Mouse (Mus musculus) c-Kit-positive CD71-negative TER-119-negative erythroid progenitor cells, embryonic 14.5 days (primary cell): Measurements from ENCODE around the gene Pnmal1.
A peak's percentile ranks its signal among the peaks of the same experiment; 100 is the strongest.
"Not testable (repeated sequence)": the region's sequence is repeated elsewhere in the genome, so short reads cannot be mapped to it uniquely, and the experiment has no call there.

Experiments
- DNase-seq: peaks from one replicate; pipeline ENCODE4 v3.0.0-alpha.2; 2013; ENCODE audit warnings: low read depth

The Pnmal1 gene

DNA sequence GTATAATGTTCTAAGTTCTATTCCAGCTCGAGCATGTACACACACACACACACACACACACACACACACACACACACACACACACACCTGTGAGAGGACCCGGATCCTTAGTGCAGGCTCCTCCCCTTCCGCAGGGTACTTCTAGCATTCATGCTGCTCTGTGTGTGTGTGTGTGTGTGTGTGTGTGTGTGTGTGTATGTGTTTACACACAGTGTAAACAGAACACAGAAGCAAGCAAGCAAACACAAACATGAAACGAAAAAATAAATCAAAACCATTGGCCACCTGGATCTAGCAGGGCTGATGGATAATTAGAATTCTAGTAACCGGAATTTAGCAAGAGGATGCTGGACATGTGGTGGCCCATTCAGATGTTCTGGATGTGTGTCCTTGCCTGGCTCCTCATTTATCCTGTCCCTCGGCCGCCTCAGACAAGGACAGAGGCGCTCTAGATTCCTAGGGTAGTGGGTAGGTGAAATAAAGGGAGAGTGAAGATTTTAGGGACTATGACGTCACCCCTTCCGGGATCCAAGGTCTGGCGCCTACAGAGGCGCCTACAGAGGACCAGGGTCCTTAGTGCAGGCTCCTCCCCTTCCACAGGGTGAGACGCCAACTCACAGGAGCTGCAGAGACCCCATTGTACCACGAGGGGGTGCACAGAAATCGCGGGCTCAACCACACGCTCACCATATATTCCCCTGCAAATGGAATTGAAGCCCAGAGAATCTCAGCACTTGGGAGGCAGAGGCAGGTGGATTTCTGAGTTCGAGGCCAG is 8.4 kb upstream of the Pnmal1 start:
- peak; percentile 78 for DNase-seq

DNA sequence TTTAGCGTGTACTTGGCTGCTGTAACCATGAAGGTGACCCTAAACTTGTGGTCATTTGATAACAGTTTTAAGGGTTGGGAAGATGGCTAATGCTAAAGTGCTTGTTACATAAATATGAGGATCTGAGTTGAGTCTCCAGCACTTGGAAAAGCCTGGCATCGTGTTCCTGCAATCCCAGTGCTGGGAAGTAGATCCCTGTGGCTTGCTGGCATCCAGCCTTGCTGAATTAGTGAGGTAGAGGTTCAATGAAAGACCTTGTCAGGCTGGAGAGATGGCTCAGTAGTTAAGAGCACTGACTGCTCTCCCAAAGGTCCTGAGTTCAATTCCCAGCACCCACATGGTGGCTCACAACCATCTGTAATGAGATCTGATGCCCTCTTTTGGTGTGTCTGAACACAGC is 5.7 kb upstream of the Pnmal1 start:
- DNase-seq: not testable (repeated sequence)

- no peak for DNase-seq
Observed at GRCm38 (mm10) chr7:16955712-16956111, 3.8 kb upstream of the Pnmal1 start.

DNA sequence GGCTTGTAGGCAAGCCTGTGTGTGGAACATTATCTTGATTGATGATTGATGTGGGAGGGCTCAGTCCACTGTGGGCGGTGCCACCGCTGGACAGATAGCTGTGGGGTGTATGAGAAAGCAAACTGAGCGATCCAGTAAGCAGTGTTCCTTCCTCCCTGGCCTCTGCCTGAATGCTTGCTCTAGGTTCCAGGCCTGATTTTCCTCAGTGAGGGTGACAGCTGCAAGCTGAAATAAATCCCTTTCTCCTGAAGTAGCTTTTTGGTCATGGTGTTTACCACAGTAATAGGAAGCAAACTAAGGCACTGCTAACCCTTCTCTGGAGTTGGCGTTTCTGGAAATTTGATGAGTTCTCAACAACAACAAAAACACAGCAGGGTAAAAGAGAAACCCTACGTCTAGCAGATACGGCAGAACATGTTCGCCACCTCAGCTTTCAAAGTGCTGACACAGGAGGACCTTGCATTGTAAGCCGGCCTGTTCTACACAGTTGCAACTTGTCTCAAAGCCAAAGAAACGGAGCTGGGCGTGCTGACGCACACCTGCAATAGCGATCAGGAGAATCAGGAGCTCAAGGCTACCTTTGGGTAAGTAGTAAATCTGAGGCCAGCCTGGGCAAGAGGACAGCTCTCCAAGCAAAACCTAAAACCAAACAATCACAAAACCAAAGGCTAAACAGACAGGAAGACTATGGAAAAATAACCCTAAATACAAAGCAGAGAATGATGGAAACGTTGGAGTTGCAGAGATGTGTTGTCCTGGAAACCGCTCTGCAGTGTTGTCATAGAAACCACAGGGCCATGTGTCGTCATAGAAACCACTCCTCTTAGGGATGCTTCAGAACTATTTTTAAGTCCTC is 2.8 kb upstream of the Pnmal1 start:
- no peak for DNase-seq

DNA sequence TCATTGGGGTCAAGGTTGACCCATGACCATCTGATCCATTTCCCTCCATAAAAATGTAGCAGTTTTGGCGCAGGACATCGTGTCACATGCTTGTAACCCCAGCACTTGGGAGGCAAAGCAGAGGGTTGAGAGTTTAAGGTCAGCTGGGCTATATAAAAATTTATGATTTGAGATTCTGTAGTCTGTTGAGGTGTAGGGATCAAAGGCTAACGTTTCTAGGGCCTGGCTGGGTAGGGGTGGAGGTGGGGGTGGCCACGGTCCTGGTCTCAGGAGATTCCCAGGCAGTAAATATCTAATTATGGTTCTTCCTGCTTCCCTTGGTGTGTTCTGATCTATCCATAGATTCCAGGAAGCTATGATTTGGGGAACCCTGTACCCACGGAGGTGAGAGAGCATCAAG is 2.2 kb downstream of the Pnmal1 start:
- no peak for DNase-seq

DNA sequence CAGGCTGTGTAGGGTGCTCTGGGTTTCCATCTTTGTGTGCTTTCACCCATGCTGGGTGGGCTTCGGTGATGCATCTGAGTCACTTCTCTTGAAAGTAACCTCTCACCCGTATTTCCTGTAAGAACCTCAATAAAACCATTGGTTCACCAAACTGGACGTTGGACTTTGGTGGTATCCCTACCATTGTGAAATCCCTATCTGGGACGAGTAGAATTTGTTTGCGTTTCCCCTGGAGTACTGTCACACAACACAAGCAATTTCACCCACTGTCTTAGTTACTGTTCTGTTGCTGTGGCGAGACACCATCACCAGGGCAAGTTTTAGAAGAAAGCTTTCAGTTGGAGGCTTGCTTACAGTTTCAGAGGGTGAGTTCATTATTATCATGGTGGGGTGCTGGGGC is 8.9 kb downstream of the Pnmal1 start:
- no peak for DNase-seq

- DNase-seq: no peak
Observed at GRCm38 (mm10) chr7:16971160-16971559, 11.7 kb downstream of the Pnmal1 start.

GRCm38 (mm10) chr7:16974018-16974417 is 14.5 kb downstream of the Pnmal1 start:
- peak; percentile 46 for DNase-seq

GRCm38 (mm10) chr7:16976298-16976697 is 16.8 kb downstream of the Pnmal1 start:
- no peak for DNase-seq

DNA sequence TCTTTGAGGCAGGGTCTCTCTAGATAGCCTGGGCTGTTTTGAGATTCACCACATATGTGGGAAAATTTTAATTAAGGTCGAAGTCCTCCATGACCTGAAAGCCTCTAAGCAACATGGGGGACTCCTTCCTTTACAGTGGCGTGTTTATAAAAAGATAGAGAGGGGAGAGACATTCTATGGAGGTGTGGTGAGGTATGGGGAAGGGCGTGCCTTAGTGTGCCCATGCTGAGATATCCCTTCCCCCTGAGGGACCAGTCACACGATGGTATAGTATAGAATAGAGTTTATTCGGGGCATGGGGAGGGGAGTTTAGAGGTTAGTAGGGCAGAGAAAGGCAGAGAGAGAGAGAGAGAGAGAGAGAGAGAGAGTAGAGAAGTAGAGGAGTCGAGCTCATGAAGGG is 18.7 kb downstream of the Pnmal1 start:
- no peak for DNase-seq

DNA sequence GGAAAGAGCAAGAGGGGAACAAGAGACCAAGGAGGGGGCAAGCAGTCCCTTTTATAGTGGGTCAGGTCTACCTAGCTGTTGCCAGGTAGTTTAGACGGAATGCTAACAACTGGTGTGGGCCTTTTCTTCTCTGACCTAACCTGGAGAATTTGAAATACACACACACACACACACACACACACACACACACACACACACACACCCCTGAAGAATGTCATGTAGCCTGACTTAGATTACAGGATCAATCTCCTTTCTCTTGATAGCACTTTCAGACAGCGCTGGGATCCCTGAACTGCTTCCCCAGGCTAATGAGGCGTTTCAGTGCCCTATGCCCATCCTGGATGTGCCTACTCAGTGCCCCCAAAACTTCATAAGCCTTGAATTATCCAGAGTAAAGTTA is 19.1 kb downstream of the Pnmal1 start:
- no peak for DNase-seq

DNA sequence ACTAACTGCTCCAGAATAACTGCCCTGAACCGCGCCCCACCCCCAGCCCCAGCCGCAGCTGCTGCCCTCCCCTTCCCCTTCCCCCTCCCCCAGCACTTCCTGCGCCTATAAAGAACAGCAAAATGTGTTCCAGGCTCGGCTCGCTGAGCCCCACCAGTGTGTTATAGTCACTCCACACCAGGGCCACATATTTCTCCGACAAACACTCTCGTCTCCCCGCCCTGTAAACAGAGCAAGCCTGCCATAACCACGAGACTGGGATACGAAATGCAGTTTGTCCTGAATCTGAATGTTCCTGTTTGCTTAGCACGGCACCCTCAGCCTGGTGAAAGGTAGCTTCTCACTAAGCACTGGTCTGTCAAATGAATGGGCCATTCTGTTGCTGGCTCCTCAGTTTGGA is 20.9 kb downstream of the Pnmal1 start:
- no peak for DNase-seq

DNA sequence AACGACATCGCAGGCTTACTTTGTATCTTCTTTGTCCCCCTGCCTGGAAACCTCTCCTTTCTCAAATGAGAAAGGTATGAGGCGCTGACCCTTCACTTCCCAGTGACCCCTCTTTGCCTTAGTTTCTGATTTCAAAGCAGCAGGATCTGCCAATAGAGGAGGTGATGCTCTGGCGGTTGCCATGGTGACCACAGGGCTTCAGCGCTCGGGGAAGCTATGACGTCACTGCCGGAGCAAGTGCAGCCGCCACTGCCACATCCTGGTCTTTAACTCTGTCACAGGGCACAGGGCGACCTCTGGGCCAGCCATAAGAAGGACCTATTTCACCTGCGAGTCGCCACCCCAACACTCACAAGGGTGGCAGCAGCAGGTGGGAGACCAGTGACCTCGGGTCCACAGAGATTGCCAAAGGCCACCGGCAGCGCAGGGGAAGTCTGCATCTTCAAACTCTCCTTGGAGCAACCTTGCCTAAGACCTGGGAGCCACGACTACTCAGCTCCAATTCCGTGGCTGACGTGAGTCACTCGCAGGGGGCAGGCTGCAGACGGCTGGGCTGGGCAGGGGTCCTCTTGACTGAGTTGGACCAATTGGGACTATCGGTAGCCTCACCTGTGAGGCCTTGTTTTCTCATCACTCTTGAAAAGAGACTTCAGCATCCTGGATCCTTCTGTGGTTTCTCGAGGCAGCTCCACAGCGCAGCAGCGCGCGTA is 23.5 kb downstream of the Pnmal1 start, which contains the start of gene Gm42372:
TSS of gene Gm42372 (plus strand) at position 228 of the 710 bp plus-strand sequence.
- no peak for DNase-seq

GRCm38 (mm10) chr7:16987541-16988149 is 28.2 kb downstream of the Pnmal1 start:
- no peak for DNase-seq

DNA sequence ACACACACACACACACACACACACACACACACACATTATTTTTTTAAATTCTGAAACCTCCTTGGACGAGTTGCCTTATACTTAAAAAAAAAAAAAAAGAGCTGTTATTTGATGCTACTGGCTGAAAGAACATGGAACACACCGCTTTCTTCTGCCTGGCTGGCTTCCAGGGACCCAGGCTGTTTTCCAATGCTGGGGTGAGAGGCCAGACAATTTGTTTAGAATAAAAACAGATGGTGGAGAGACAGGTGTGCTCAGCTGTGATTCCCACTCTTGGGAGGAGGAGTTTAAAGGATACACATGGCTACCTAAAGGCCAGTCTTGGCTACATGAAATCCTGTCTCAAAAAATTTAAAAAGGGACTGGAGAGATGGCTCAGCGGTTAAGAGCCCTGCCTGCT is 28.9 kb downstream of the Pnmal1 start:
- no peak for DNase-seq

- DNase-seq: peak; percentile 40
Observed at GRCm38 (mm10) chr7:16990006-16990744, 30.7 kb downstream of the Pnmal1 start.

DNA sequence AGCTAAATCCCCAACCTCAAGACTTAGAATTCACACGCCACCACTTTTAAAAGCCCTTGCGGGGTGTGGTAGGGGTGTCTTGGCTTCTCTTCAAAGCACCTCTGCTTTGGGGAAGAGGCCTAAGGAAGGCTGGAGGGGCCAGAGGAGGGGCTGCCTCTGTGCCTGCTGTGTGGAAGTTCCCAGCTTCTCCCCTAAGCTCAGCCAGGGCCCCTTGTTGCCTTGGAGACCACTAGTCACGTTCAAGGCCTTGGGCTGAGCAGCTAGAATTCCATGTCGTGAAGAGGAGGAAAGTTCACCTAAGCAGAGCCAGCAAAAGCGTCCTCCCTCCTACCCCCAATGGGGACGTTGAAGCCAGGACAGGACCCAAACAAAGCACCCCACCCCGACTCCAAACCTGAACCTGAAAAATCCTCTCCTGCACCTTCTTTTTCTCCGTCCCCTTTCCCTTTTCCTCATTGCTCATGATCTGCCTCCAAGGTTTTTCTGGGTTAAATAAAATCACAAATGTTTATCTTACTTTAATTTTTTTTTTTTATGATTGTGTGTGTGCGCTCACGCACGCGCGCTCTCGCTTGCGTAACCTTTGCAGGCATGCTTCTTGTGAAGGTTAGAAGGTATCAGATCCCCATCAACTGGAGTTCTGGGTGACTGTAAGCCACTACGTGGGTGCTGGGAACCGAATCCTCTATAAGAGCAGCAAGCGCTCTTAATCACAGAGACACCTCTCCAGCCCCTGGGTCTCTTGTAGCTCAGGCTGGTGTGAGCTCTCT is 32.4 kb downstream of the Pnmal1 start:
- no peak for DNase-seq

GRCm38 (mm10) chr7:16992451-16992807 is 33.0 kb downstream of the Pnmal1 start, which contains the start of gene Ccdc8:
TSS of gene Ccdc8 (plus strand) at chr7:16992708.
- no peak for DNase-seq

- peak; percentile 40 for DNase-seq
Observed at GRCm38 (mm10) chr7:16993651-16994399, 34.3 kb downstream of the Pnmal1 start.

- no peak for DNase-seq
Observed at GRCm38 (mm10) chr7:16994400-16994799, 34.9 kb downstream of the Pnmal1 start.
